Mouse (Mus musculus): ENCODE results near the gene Wdpcp. TPM values are rescaled to one million over a fixed set of nuclear protein-coding genes. Genes with fewer than 3 reads are reported as not detected.

The Wdpcp gene
- total and polyA plus RNA-seq, 3 experiments = 0.21 to 6.3 (median 3.9) TPM

DNA sequence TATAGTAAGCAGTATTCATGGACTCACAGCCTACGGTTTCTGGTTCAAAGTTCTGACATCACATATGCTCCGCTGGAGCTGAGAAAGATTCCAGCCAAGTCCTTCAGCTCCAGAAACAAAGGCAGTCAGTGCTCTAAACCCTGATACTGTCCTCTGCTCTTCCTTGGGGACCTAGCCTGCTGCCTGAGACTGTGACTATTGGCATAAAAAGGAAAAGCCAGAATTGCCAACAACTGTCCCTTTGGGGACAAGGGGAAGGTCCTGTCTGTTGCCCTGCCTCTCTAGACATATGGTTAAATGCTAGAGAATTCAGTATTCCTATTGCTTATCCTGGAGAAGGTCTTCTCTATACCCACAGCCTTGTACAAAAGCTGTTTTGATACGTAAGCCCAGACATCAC is 252.9 kb downstream of the Wdpcp start:
- Histone ChIP-seq H3K4me1 (ENCODE audit: insufficient read depth, low read depth, low read length) (no peaks in the 10 kb centered on the region), H3K9me3 (replicated peaks) (no peaks in the 10 kb centered on the region), H3K27me3 (ENCODE audit: insufficient read depth, low read length) (peaks cover 2% of the 10 kb centered on the region), H3K4me3 (ENCODE audit: low read depth, low read length) (no peak overlapping the region), H3K36me3 (replicated peaks) (no peaks in the 10 kb centered on the region)
- ATAC-seq (ENCODE audit: extremely low read depth, insufficient number of reproducible peaks, low FRiP score, poor library complexity, severe bottlenecking) (no peak), DNase-seq (ENCODE audit: low spot score) (no peak)
- TF ChIP-seq GATA2 (IDR thresholded peaks at IDR 0.05; ENCODE audit: borderline replicate concordance, low read depth, low read length) (no peak), TAL1 (conservative IDR thresholded peaks at IDR 0.05; ENCODE audit: low read depth, low read length) (no peak), CTCF (IDR thresholded peaks at IDR 0.05; ENCODE audit: low read depth, low read length) (no peak), POLR2AphosphoS5 (IDR thresholded peaks at IDR 0.05; ENCODE audit: insufficient replicate concordance, low read depth, low read length) (no peak), GATA1 (IDR thresholded peaks at IDR 0.05; ENCODE audit: borderline replicate concordance, low read length) (no peak)

GRCm38 (mm10) chr11:21826521-21826920 is 254.5 kb downstream of the Wdpcp start:
- no peak overlapping the region for H3K4me3 ChIP-seq (ENCODE audit: low read depth, low read length)
- peaks cover 2% of the 10 kb centered on the region; the same call in 1 of the 2 replicates for H3K27me3 ChIP-seq (ENCODE audit: insufficient read depth, low read length)
- H3K9me3 ChIP-seq (replicated peaks) = no peaks in the 10 kb centered on the region
- TF ChIP-seq GATA2 (IDR thresholded peaks at IDR 0.05; ENCODE audit: borderline replicate concordance, low read depth, low read length) (no peak), TAL1 (conservative IDR thresholded peaks at IDR 0.05; ENCODE audit: low read depth, low read length) (no peak), GATA1 (IDR thresholded peaks at IDR 0.05; ENCODE audit: borderline replicate concordance, low read length) (no peak), CTCF (IDR thresholded peaks at IDR 0.05; ENCODE audit: low read depth, low read length) (no peak), POLR2AphosphoS5 (IDR thresholded peaks at IDR 0.05; ENCODE audit: insufficient replicate concordance, low read depth, low read length) (no peak)
- ATAC-seq (ENCODE audit: extremely low read depth, insufficient number of reproducible peaks, low FRiP score, poor library complexity, severe bottlenecking) (no peak), DNase-seq (ENCODE audit: low spot score) (no peak)
- H3K36me3 ChIP-seq (replicated peaks) = no peaks in the 10 kb centered on the region
- no peaks in the 10 kb centered on the region for H3K4me1 ChIP-seq (ENCODE audit: insufficient read depth, low read depth, low read length)

DNA sequence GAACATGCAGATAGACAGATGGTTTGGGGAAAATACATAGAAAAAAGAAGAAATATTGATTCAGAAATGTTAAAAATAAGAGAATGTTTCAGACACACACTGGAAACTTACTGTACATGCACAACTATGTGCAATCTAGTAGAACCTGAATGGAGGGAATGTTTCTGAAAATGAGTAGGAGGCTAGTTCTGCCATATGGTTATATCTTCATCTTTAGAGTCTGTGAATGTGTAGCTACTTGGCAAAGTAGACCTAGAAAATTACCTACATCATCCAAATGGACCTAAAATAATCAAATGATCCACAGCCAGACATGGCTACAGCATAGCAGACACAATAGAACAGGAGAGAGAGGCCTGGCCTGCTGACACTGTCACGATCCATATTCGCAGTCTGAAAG is 275.0 kb downstream of the Wdpcp start:
- Histone ChIP-seq H3K4me3 (ENCODE audit: low read depth, low read length) (no peak overlapping the region), H3K4me1 (ENCODE audit: insufficient read depth, low read depth, low read length) (no peaks in the 10 kb centered on the region), H3K36me3 (replicated peaks) (no peaks in the 10 kb centered on the region), H3K9me3 (replicated peaks) (no peaks in the 10 kb centered on the region), H3K27me3 (ENCODE audit: insufficient read depth, low read length) (peaks cover 3% of the 10 kb centered on the region; the same call in 1 of the 2 replicates)
- no peak for DNase-seq (ENCODE audit: low spot score)
- TF ChIP-seq TAL1 (conservative IDR thresholded peaks at IDR 0.05; ENCODE audit: low read depth, low read length) (no peak), GATA2 (IDR thresholded peaks at IDR 0.05; ENCODE audit: borderline replicate concordance, low read depth, low read length) (no peak), CTCF (IDR thresholded peaks at IDR 0.05; ENCODE audit: low read depth, low read length) (no peak), POLR2AphosphoS5 (IDR thresholded peaks at IDR 0.05; ENCODE audit: insufficient replicate concordance, low read depth, low read length) (no peak), GATA1 (IDR thresholded peaks at IDR 0.05; ENCODE audit: borderline replicate concordance, low read length) (no peak)
- ATAC-seq (ENCODE audit: extremely low read depth, insufficient number of reproducible peaks, low FRiP score, poor library complexity, severe bottlenecking) = no peak

DNA sequence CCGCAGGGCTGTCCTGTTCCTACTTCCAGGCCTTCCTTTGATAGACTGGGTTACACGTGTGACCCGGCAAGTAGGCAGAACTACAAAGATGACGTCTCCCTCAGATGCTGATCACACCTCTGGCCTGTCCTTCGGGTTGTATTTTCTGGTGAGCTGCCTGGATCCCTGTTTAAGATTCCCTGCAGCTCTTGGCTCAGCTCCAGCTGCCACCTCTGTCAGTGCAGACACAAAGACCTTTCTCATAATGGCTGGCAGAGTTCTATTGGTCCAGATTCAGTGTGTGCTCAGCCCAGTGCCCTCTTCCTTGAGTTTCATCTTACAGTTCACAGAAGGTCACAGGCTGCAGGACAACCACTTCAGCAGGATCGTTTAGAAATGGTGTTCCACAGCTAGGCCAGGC is 292.0 kb downstream of the Wdpcp start:
- no peak for TF ChIP-seq CTCF (IDR thresholded peaks at IDR 0.05; ENCODE audit: low read depth, low read length)
- no peak for TF ChIP-seq GATA1 (IDR thresholded peaks at IDR 0.05; ENCODE audit: borderline replicate concordance, low read length)
- TF ChIP-seq POLR2AphosphoS5 (IDR thresholded peaks at IDR 0.05; ENCODE audit: insufficient replicate concordance, low read depth, low read length) = no peak
- no peak for TF ChIP-seq TAL1 (conservative IDR thresholded peaks at IDR 0.05; ENCODE audit: low read depth, low read length)
- no peak for TF ChIP-seq GATA2 (IDR thresholded peaks at IDR 0.05; ENCODE audit: borderline replicate concordance, low read depth, low read length)
- Histone ChIP-seq H3K9me3 (replicated peaks) (no peaks in the 10 kb centered on the region), H3K4me1 (ENCODE audit: insufficient read depth, low read depth, low read length) (no peaks in the 10 kb centered on the region), H3K27me3 (ENCODE audit: insufficient read depth, low read length) (no peaks in the 10 kb centered on the region), H3K36me3 (replicated peaks) (no peaks in the 10 kb centered on the region), H3K4me3 (ENCODE audit: low read depth, low read length) (no peak overlapping the region)
- DNase-seq (ENCODE audit: low spot score) (no peak), ATAC-seq (ENCODE audit: extremely low read depth, insufficient number of reproducible peaks, low FRiP score, poor library complexity, severe bottlenecking) (no peak)

DNA sequence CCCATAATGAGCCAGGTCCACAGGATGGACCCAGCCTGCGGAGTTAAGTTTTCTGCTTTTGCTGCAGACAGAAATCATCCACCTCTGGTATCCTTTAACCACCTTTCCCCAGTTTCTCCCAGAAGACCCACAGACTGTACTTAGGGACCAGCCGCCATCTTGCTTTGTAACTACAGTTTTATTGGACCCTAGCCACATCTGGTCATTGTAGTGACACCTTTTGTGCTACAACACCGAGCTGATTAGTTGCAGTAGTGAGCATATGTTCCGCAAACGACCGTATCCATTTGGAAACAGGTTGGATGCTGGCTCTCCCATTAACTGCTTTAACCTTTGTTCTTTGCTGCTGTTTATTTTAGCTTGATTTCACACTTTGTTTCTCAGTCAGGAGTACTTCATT is 292.5 kb downstream of the Wdpcp start:
- no peaks in the 10 kb centered on the region for H3K9me3 ChIP-seq (replicated peaks)
- TF ChIP-seq GATA1 (IDR thresholded peaks at IDR 0.05; ENCODE audit: borderline replicate concordance, low read length) (no peak), GATA2 (IDR thresholded peaks at IDR 0.05; ENCODE audit: borderline replicate concordance, low read depth, low read length) (no peak), TAL1 (conservative IDR thresholded peaks at IDR 0.05; ENCODE audit: low read depth, low read length) (no peak), POLR2AphosphoS5 (IDR thresholded peaks at IDR 0.05; ENCODE audit: insufficient replicate concordance, low read depth, low read length) (no peak), CTCF (IDR thresholded peaks at IDR 0.05; ENCODE audit: low read depth, low read length) (no peak)
- DNase-seq (ENCODE audit: low spot score) = no peak
- no peak for ATAC-seq (ENCODE audit: extremely low read depth, insufficient number of reproducible peaks, low FRiP score, poor library complexity, severe bottlenecking)
- H3K4me1 ChIP-seq (ENCODE audit: insufficient read depth, low read depth, low read length) = no peaks in the 10 kb centered on the region
- no peaks in the 10 kb centered on the region for H3K27me3 ChIP-seq (ENCODE audit: insufficient read depth, low read length)
- no peak overlapping the region for H3K4me3 ChIP-seq (ENCODE audit: low read depth, low read length)
- H3K36me3 ChIP-seq (replicated peaks) = no peaks in the 10 kb centered on the region

DNA sequence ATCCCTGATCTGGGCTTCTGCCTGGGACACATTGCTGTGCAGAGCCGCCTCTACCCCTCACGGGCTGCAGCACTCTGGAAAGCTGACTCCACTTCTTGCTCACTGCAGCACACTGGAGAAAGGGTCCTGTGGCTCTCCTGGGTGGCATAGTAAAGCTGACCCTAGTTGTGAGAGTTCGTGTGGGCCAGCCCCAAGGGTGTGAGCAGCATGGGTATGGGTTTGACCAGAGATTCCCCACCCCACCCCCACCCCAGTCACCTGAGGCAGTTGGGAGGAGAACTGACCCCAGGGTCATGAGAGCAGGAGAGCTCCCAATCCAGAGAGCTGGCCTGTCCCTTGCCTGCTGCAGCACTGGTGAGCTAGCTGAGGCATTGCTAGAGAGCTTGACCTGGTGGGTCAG is 296.6 kb downstream of the Wdpcp start:
- H3K36me3 ChIP-seq (replicated peaks) = no peaks in the 10 kb centered on the region
- DNase-seq (ENCODE audit: low spot score) = no peak
- no peaks in the 10 kb centered on the region for H3K4me1 ChIP-seq (ENCODE audit: insufficient read depth, low read depth, low read length)
- ATAC-seq (ENCODE audit: extremely low read depth, insufficient number of reproducible peaks, low FRiP score, poor library complexity, severe bottlenecking) = no peak
- TF ChIP-seq POLR2AphosphoS5 (IDR thresholded peaks at IDR 0.05; ENCODE audit: insufficient replicate concordance, low read depth, low read length) (no peak), GATA2 (IDR thresholded peaks at IDR 0.05; ENCODE audit: borderline replicate concordance, low read depth, low read length) (no peak)
- H3K9me3 ChIP-seq (replicated peaks) = no peaks in the 10 kb centered on the region
- no peaks in the 10 kb centered on the region for H3K27me3 ChIP-seq (ENCODE audit: insufficient read depth, low read length)
- no peak overlapping the region for H3K4me3 ChIP-seq (ENCODE audit: low read depth, low read length)

GRCm38 (mm10) chr11:21870863-21871262 is 298.8 kb downstream of the Wdpcp start:
- DNase-seq (ENCODE audit: low spot score) = no peak
- no peaks in the 10 kb centered on the region for H3K4me1 ChIP-seq (ENCODE audit: insufficient read depth, low read depth, low read length)
- H3K9me3 ChIP-seq (replicated peaks) = no peaks in the 10 kb centered on the region
- no peak overlapping the region for H3K4me3 ChIP-seq (ENCODE audit: low read depth, low read length)
- ATAC-seq (ENCODE audit: extremely low read depth, insufficient number of reproducible peaks, low FRiP score, poor library complexity, severe bottlenecking) = no peak
- H3K27me3 ChIP-seq (ENCODE audit: insufficient read depth, low read length) = no peaks in the 10 kb centered on the region
- H3K36me3 ChIP-seq (replicated peaks) = no peaks in the 10 kb centered on the region
- TF ChIP-seq GATA1 (IDR thresholded peaks at IDR 0.05; ENCODE audit: borderline replicate concordance, low read length) (no peak), TAL1 (conservative IDR thresholded peaks at IDR 0.05; ENCODE audit: low read depth, low read length) (no peak)
